Mouse (Mus musculus): ENCODE measurements around the gene Cenpe. TPM values are rescaled to one million over a fixed set of nuclear protein-coding genes. Genes with fewer than 3 reads are reported as not detected.

Cenpe gene
- polyA plus RNA-seq, 1 experiment from 2014 or later, result 20.7 TPM

DNA sequence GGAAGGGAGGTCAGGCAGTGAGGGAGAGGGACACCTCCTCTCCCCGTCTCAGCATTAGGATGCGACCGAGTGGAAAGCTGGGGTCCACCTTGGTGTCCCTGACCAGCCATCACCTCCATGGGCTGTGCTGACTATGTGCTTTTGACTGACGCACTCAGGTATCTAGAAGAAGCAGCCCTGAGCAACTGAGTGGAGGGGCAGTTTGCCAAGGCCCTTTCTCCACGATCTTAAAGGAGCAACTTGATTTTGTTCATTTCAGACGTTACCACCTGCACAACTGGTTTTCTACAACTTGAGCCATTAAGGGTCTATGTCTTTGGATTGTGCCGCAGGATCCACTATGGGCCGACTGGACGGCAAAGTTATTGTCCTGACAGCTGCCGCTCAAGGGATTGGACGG is 72.9 kb downstream of the Cenpe start:
- Histone ChIP-seq H3K9ac (no peak overlapping the region), H3K4me1 (replicated peaks) (no peaks in the 10 kb centered on the region), H3K4me3 (replicated peaks) (no peak overlapping the region), H3K27ac (no peak overlapping the region), H3K36me3 (no peaks in the 10 kb centered on the region), H3K4me2 (no peak overlapping the region), H3K27me3 (no peaks in the 10 kb centered on the region), H3K9me3 (replicated peaks) (no peaks in the 10 kb centered on the region)
- WGBS (ENCODE audit: insufficient replicate concordance), result 71% methylated on average over 11 of the region's 11 CpGs
- ATAC-seq (ENCODE audit: low read depth), result no peak
- no peak for DNase-seq

DNA sequence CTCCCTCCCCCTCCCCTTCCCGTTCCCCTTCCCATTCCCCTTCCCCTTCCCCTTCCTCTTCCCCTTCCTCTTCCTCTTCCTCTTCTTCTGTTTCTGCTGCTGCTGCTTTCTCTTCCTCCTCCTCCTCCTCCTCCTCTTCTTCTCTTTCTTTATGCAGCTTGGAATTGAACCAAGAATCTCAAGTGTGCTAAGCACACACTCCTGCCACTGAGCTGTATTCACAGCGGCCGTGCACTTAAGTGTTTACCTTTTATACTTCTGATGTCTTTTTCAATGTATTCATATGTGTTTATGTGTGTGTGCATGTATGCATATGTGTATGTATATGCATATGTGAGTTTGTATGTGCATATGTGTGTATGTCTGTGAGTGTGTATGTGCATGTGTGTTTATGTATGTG is 73.5 kb downstream of the Cenpe start:
- H3K27me3 ChIP-seq, result no peaks in the 10 kb centered on the region
- no peak overlapping the region for H3K4me3 ChIP-seq (replicated peaks)
- H3K27ac ChIP-seq, result no peak overlapping the region
- H3K4me1 ChIP-seq (replicated peaks), result no peaks in the 10 kb centered on the region
- no peak overlapping the region for H3K9ac ChIP-seq
- DNase-seq (no peak), ATAC-seq (ENCODE audit: low read depth) (no peak)
- H3K4me2 ChIP-seq, result no peak overlapping the region
- no peaks in the 10 kb centered on the region for H3K36me3 ChIP-seq
- 64% methylated on average over 3 of the region's 3 CpGs for WGBS (ENCODE audit: insufficient replicate concordance)
- no peaks in the 10 kb centered on the region for H3K9me3 ChIP-seq (replicated peaks)

- Histone ChIP-seq H3K36me3 (no peaks in the 10 kb centered on the region), H3K9ac (no peak overlapping the region), H3K9me3 (replicated peaks) (no peaks in the 10 kb centered on the region), H3K4me1 (replicated peaks) (no peaks in the 10 kb centered on the region), H3K4me2 (no peak overlapping the region), H3K27me3 (no peaks in the 10 kb centered on the region), H3K4me3 (replicated peaks) (no peak overlapping the region), H3K27ac (no peak overlapping the region)
- WGBS (ENCODE audit: insufficient replicate concordance), result 69% methylated on average over 8 of the region's 8 CpGs
- ATAC-seq (ENCODE audit: low read depth) (no peak), DNase-seq (no peak)
Measured at GRCm38 (mm10) chr3:135288138-135288750, 75.9 kb downstream of the Cenpe start.

GRCm38 (mm10) chr3:135289148-135289547 is 76.8 kb downstream of the Cenpe start:
- H3K9ac ChIP-seq, result no peak overlapping the region
- no peak overlapping the region for H3K27ac ChIP-seq
- no peaks in the 10 kb centered on the region for H3K9me3 ChIP-seq (replicated peaks)
- no peak for DNase-seq
- no peak for ATAC-seq (ENCODE audit: low read depth)
- no peaks in the 10 kb centered on the region for H3K4me1 ChIP-seq (replicated peaks)
- WGBS (ENCODE audit: insufficient replicate concordance), result 80% methylated on average over 1 of the region's 1 CpGs
- H3K36me3 ChIP-seq, result no peaks in the 10 kb centered on the region
- H3K27me3 ChIP-seq, result no peaks in the 10 kb centered on the region
- no peak overlapping the region for H3K4me3 ChIP-seq (replicated peaks)
- no peak overlapping the region for H3K4me2 ChIP-seq

DNA sequence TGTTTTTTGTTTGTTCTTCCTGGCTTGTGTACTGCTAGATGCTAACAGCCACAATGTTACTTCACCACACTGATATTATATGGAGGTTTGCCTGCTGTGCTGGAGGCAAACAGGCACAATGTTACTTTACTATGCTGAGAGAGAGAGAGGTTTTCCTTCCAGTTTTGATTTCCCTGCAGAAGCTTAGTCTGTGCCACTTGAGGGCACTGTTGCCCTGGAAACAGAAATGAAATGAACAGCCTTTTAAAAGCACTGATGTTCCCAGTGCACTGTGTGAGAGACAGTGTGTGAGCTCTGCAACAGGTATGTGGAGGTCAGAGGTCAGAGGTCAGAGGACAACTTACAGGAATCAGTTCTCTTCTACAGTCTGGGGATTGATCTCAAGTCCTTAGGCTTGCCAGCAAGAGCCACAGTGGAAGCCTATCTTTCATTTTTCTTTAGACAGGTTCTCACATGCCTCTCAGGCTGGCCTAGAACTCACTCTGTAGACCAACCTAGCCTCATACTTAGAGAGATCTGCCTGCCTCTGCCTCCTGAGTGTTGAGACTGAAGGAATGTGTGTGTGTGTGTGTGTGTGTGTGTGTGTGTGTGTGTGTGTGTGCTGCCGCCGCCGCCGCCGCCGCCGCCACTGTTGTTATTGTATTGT is 78.0 kb downstream of the Cenpe start:
- WGBS (ENCODE audit: insufficient replicate concordance), result 82% methylated on average over 6 of the region's 7 CpGs
- H3K9ac ChIP-seq, result no peak overlapping the region
- no peak for DNase-seq
- H3K4me1 ChIP-seq (replicated peaks), result no peaks in the 10 kb centered on the region
- no peaks in the 10 kb centered on the region for H3K27me3 ChIP-seq
- no peak overlapping the region for H3K27ac ChIP-seq
- ATAC-seq (ENCODE audit: low read depth), result peak; percentile 34; the same call in 1 of the 2 replicates
- H3K9me3 ChIP-seq (replicated peaks), result no peaks in the 10 kb centered on the region
- H3K4me3 ChIP-seq (replicated peaks), result no peak overlapping the region
- H3K36me3 ChIP-seq, result no peaks in the 10 kb centered on the region
- no peak overlapping the region for H3K4me2 ChIP-seq

DNA sequence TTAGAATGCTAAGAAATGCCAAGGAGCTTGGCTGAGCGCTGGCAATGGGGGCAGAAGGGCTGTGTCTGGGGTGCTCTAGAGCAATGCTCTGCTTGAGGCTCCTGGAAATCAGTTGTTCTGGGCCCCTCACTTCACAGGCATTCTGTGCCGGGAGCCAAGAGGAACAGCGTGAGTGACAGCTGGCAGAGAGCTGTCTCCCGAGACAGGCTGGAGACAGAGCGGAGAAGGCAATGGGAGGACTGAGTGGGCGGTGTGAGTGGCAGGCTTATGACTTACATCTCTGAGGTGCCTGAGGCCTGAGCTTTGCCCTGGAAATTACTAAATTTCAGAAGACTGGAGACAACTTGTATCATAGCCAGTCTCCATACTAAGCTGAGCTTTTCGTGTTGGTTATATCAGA is 81.4 kb downstream of the Cenpe start:
- Histone ChIP-seq H3K4me3 (replicated peaks) (no peak overlapping the region), H3K4me1 (replicated peaks) (no peaks in the 10 kb centered on the region), H3K9ac (no peak overlapping the region), H3K4me2 (no peak overlapping the region), H3K36me3 (no peaks in the 10 kb centered on the region), H3K9me3 (replicated peaks) (no peaks in the 10 kb centered on the region), H3K27me3 (no peaks in the 10 kb centered on the region), H3K27ac (no peak overlapping the region)
- no peak for ATAC-seq (ENCODE audit: low read depth)
- 54% methylated on average over 7 of the region's 7 CpGs for WGBS (ENCODE audit: insufficient replicate concordance)
- DNase-seq, result no peak

DNA sequence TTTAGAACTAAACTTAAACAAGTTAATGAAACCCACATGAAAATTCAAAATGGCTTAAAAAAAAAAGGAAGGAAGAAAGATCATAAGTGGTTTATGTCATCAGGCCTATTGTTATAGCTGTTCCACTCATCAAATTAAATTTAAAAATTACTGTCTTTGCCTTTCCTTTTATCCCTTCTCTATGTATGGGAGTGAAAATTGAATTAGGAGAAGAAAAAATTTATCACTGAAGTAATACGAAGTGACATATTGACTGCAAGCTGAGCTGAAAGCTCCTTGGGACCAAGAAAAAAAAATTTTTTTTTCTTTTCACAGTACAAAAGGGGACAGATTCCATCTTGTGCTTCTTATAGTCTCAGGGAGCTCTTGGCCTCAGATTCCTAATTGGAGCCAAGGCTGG is 83.2 kb downstream of the Cenpe start:
- Histone ChIP-seq H3K27ac (no peak overlapping the region), H3K4me1 (replicated peaks) (no peaks in the 10 kb centered on the region), H3K36me3 (no peaks in the 10 kb centered on the region), H3K9ac (no peak overlapping the region), H3K9me3 (replicated peaks) (no peaks in the 10 kb centered on the region), H3K4me3 (replicated peaks) (no peak overlapping the region), H3K4me2 (no peak overlapping the region), H3K27me3 (no peaks in the 10 kb centered on the region)
- no peak for ATAC-seq (ENCODE audit: low read depth)
- no peak for DNase-seq
- WGBS (ENCODE audit: insufficient replicate concordance), result 77% methylated on average over 1 of the region's 1 CpGs

DNA sequence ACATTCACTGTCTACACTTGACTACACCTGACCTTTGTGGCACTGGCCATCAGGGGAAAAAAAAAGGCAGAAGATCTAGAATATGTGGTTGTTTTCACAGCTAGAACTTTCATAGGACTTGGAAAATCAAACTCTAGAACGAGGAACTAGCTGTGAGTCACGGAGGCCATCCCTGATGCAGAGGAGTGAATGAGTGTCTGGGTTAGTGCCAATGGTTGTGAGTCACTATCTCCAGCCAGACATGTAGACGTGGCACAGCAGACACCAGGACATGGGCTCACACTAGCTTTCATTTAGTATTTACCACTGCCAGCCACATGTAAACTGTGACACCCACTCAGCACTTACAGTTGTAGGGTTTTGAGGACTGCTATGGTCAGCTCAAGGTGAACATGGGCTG is 86.2 kb downstream of the Cenpe start:
- H3K4me1 ChIP-seq (replicated peaks), result no peaks in the 10 kb centered on the region
- 58% methylated on average over 3 of the region's 3 CpGs for WGBS (ENCODE audit: insufficient replicate concordance)
- no peak overlapping the region for H3K4me3 ChIP-seq (replicated peaks)
- H3K27me3 ChIP-seq, result no peaks in the 10 kb centered on the region
- no peak overlapping the region for H3K9ac ChIP-seq
- no peaks in the 10 kb centered on the region for H3K9me3 ChIP-seq (replicated peaks)
- DNase-seq (no peak), ATAC-seq (ENCODE audit: low read depth) (no peak)
- H3K4me2 ChIP-seq, result no peak overlapping the region
- no peaks in the 10 kb centered on the region for H3K36me3 ChIP-seq
- H3K27ac ChIP-seq, result no peak overlapping the region

DNA sequence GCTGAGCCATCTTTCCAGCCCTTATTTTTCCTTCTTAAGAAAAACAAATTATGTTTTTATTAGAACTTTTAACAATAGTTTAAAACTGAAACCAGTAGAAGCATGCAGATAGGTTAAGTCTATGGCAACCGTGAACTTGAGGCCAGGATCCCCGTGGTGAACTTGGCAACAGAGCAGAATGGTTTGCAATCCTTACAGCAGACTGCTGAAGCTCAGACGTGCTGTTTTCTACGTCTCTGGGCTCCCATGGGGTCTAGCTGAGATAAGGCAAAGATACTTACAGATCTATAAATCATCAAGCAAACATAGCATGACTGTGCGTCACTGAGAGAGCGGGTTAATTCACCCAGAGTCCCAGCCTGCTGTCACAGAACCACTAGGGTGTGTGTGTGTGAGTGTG is 87.7 kb downstream of the Cenpe start:
- no peak overlapping the region for H3K9ac ChIP-seq
- H3K4me3 ChIP-seq (replicated peaks), result no peak overlapping the region
- no peaks in the 10 kb centered on the region for H3K4me1 ChIP-seq (replicated peaks)
- no peaks in the 10 kb centered on the region for H3K9me3 ChIP-seq (replicated peaks)
- DNase-seq (no peak), ATAC-seq (ENCODE audit: low read depth) (no peak)
- H3K27ac ChIP-seq, result no peak overlapping the region
- no peak overlapping the region for H3K4me2 ChIP-seq
- H3K27me3 ChIP-seq, result no peaks in the 10 kb centered on the region
- 45% methylated on average over 6 of the region's 6 CpGs for WGBS (ENCODE audit: insufficient replicate concordance)
- no peaks in the 10 kb centered on the region for H3K36me3 ChIP-seq

DNA sequence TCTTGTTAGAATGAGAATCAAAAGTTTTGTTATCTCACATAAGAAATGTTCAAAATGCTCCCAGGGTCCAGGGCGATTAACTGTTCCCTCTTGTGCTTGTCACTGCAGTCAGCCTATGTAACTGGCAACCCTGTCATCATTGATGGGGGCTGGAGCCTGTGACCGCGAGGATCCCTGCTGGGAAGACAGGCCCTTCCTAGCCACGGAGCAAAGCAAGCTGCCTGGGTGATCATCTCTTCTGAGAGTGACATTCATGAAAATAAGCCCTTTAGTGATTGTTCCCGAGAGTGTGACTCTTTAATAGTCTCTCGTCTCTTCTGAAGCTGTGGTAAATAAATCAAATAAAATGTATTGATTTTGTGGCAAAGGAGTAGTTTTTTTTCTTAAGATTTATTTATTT is 91.7 kb downstream of the Cenpe start:
- no peak for ATAC-seq (ENCODE audit: low read depth)
- 42% methylated on average over 6 of the region's 6 CpGs for WGBS (ENCODE audit: insufficient replicate concordance)
- no peaks in the 10 kb centered on the region for H3K27me3 ChIP-seq

GRCm38 (mm10) chr3:135304566-135304965 is 92.2 kb downstream of the Cenpe start:
- DNase-seq, result no peak
- no peak for ATAC-seq (ENCODE audit: low read depth)
- H3K4me3 ChIP-seq (replicated peaks), result no peak overlapping the region

More for the DNA sequence above, 91.7 kb downstream of the Cenpe start:
- Histone ChIP-seq H3K4me3 (replicated peaks) (no peak overlapping the region), H3K4me2 (no peak overlapping the region), H3K9me3 (replicated peaks) (no peaks in the 10 kb centered on the region), H3K27ac (no peak overlapping the region), H3K36me3 (no peaks in the 10 kb centered on the region), H3K9ac (no peak overlapping the region), H3K4me1 (replicated peaks) (peaks cover 11% of the 10 kb centered on the region)
- no peak for DNase-seq

More at GRCm38 (mm10) chr3:135304566-135304965, 92.2 kb downstream of the Cenpe start:
- Histone ChIP-seq H3K9me3 (replicated peaks) (no peaks in the 10 kb centered on the region), H3K27me3 (no peaks in the 10 kb centered on the region), H3K4me2 (no peak overlapping the region), H3K36me3 (no peaks in the 10 kb centered on the region), H3K4me1 (replicated peaks) (peaks cover 11% of the 10 kb centered on the region), H3K9ac (no peak overlapping the region), H3K27ac (no peak overlapping the region)
- WGBS (ENCODE audit: insufficient replicate concordance), result 44% methylated on average over 9 of the region's 9 CpGs

All from liver, embryonic 13.5 days (tissue).